Mouse (Mus musculus) kidney, embryonic 14.5 days (tissue): Measurements from ENCODE around the gene Tprgl. TPM values are rescaled to one million over a fixed set of nuclear protein-coding genes. Genes with fewer than 3 reads are reported as not detected.

ENCODE experiments used
- ATAC-seq: fragments of 200-750 bp; cut with Nextera tagmentation; 2 replicates; pipeline ENCODE4 v1.8.0; 2017; ENCODE audit warnings: moderate number of reproducible peaks, mild to moderate bottlenecking, moderate TSS enrichment, moderate library complexity; ENCODE audit not compliant: low FRiP score, low TSS enrichment
- H3K27ac ChIP-seq: fragments of 300-500 bp; sonication (generic); 2 replicates; pipeline ENCODE4 v1.5.1; 2014; ENCODE audit warnings: low read depth, mild to moderate bottlenecking, low read length, moderate library complexity, mixed read lengths
- H3K27me3 ChIP-seq: fragments of 300-500 bp; sonication (generic); 2 replicates; pipeline ENCODE4 v1.6.1; 2014; ENCODE audit warnings: mild to moderate bottlenecking, low read length; ENCODE audit not compliant: control insufficient read depth, insufficient read depth
- H3K36me3 ChIP-seq: fragments of 300-500 bp; sonication (generic); 2 replicates; pipeline ENCODE4 v1.6.1; 2014; ENCODE audit warnings: low read length, mixed read lengths; ENCODE audit not compliant: control insufficient read depth, insufficient read depth
- H3K4me1 ChIP-seq: fragments of 300-500 bp; sonication (generic); 2 replicates; pipeline ENCODE4 v1.6.1; 2014; ENCODE audit warnings: low read length, mixed read lengths; ENCODE audit not compliant: control insufficient read depth, insufficient read depth
- H3K4me2 ChIP-seq: fragments of 300-500 bp; sonication (generic); replicated peaks from 2 replicates; pipeline ENCODE4 v1.6.1; 2014; ENCODE audit warnings: low read depth, mild to moderate bottlenecking, low read length
- H3K4me3 ChIP-seq: fragments of 300-500 bp; sonication (generic); 2 replicates; pipeline ENCODE4 v1.5.1; 2014; ENCODE audit warnings: mild to moderate bottlenecking, low read length
- H3K9ac ChIP-seq: fragments of 300-500 bp; sonication (generic); 2 replicates; pipeline ENCODE4 v1.6.1; 2014; ENCODE audit warnings: low read depth, mild to moderate bottlenecking, low read length, moderate library complexity
- H3K9me3 ChIP-seq: fragments of 300-500 bp; sonication (generic); 2 replicates; pipeline ENCODE4 v1.6.1; 2016; ENCODE audit warnings: low read length; ENCODE audit not compliant: control insufficient read depth
- WGBS: fragments of 180-500 bp; shearing (Covaris S2); extraction: QIAGEN DNeasy Blood & Tissue Kit; methylation state at CpG from one replicate; pipeline ENCODE4 v1.1.7; 2014; 5-methylcytosine and 5-hydroxymethylcytosine counted together
- polyA plus RNA-seq: library from polyadenylated mRNA; unstranded; fragments of >200 nt; fragmentation: Nextera tagmentation; extraction: Ambion mirVana; gene quantifications from 2 replicates; pipeline ENCODE4 v1.2.1, GENCODE M21; 2014

Gene Tprgl
- polyA plus RNA-seq, result 98.2 and 124 TPM in 2 replicates

GRCm38 (mm10) chr4:154160538-154161390, at the start of gene Tprgl:
TSS of gene Tprgl (minus strand) at chr4:154160666.
- ATAC-seq, result peak; percentile 96
- no peaks in the 10 kb centered on the region for H3K27me3 ChIP-seq
- peaks cover 32% of the 10 kb centered on the region for H3K36me3 ChIP-seq
- H3K9ac ChIP-seq, result peak within 1 kb of the TSS; percentile 84
- WGBS, result 1% methylated on average over 75 of the region's 75 CpGs
- H3K9me3 ChIP-seq, result no peaks in the 10 kb centered on the region
- H3K4me2 ChIP-seq, result peak within 1 kb of the TSS; percentile 81
- H3K27ac ChIP-seq, result peak within 1 kb of the TSS; percentile 67; the same call in 1 of the 2 replicates
- H3K4me3 ChIP-seq, result peak within 1 kb of the TSS; percentile 93
- H3K4me1 ChIP-seq, result peaks cover 12% of the 10 kb centered on the region

- Histone ChIP-seq H3K36me3 (no peaks in the 10 kb centered on the region), H3K4me2 (no peak overlapping the region), H3K4me1 (peaks cover 6% of the 10 kb centered on the region; the same call in 1 of the 2 replicates), H3K4me3 (no peak overlapping the region), H3K9ac (no peak overlapping the region), H3K9me3 (no peaks in the 10 kb centered on the region), H3K27me3 (no peaks in the 10 kb centered on the region), H3K27ac (no peak overlapping the region)
- ATAC-seq, result no peak
- WGBS, result 20% methylated on average over 3 of the region's 3 CpGs
Observed at GRCm38 (mm10) chr4:154209825-154210224, 49.4 kb upstream of the Tprgl start.

- no peaks in the 10 kb centered on the region for H3K27me3 ChIP-seq
- no peaks in the 10 kb centered on the region for H3K9me3 ChIP-seq
- H3K4me2 ChIP-seq, result no peak overlapping the region
- 59% methylated on average over 6 of the region's 6 CpGs for WGBS
- H3K4me3 ChIP-seq, result no peak overlapping the region
- no peak overlapping the region for H3K9ac ChIP-seq
- H3K27ac ChIP-seq, result no peak overlapping the region
- H3K36me3 ChIP-seq, result no peaks in the 10 kb centered on the region
- H3K4me1 ChIP-seq, result peaks cover 6% of the 10 kb centered on the region; the same call in 1 of the 2 replicates
- ATAC-seq, result no peak
Observed at GRCm38 (mm10) chr4:154209054-154209453, 48.6 kb upstream of the Tprgl start.

GRCm38 (mm10) chr4:154207261-154207660, 46.8 kb upstream of the Tprgl start:
- 16% methylated on average over 5 of the region's 5 CpGs for WGBS
- Histone ChIP-seq H3K36me3 (no peaks in the 10 kb centered on the region), H3K4me1 (peaks cover 6% of the 10 kb centered on the region; the same call in 1 of the 2 replicates), H3K4me2 (no peak overlapping the region), H3K4me3 (no peak overlapping the region), H3K9ac (no peak overlapping the region), H3K9me3 (no peaks in the 10 kb centered on the region), H3K27ac (no peak overlapping the region), H3K27me3 (no peaks in the 10 kb centered on the region)
- ATAC-seq, result 0 out of 2 replicates have a peak, but pooled peaks have one; percentile 39

- no peaks in the 10 kb centered on the region for H3K36me3 ChIP-seq
- H3K9ac ChIP-seq, result no peak overlapping the region
- H3K4me2 ChIP-seq, result no peak overlapping the region
- H3K4me3 ChIP-seq, result no peak overlapping the region
- H3K4me1 ChIP-seq, result peaks cover 6% of the 10 kb centered on the region; the same call in 1 of the 2 replicates
- ATAC-seq, result no peak
- no peak overlapping the region for H3K27ac ChIP-seq
- H3K27me3 ChIP-seq, result no peaks in the 10 kb centered on the region
- H3K9me3 ChIP-seq, result no peaks in the 10 kb centered on the region
- whole genome bisulfite sequencing, result 75% methylated on average over 5 of the region's 5 CpGs
Observed at GRCm38 (mm10) chr4:154205392-154205791, 44.9 kb upstream of the Tprgl start.

GRCm38 (mm10) chr4:154204532-154204931, 44.1 kb upstream of the Tprgl start:
- 74% methylated on average over 7 of the region's 7 CpGs for WGBS
- H3K9ac ChIP-seq, result no peak overlapping the region
- ATAC-seq, result no peak

GRCm38 (mm10) chr4:154201511-154201910, 41.0 kb upstream of the Tprgl start:
- WGBS, result 62% methylated on average over 5 of the region's 5 CpGs
- H3K4me1 ChIP-seq, result peaks cover 6% of the 10 kb centered on the region
- no peak overlapping the region for H3K27ac ChIP-seq
- H3K9me3 ChIP-seq, result no peaks in the 10 kb centered on the region
- H3K36me3 ChIP-seq, result no peaks in the 10 kb centered on the region
- H3K27me3 ChIP-seq, result no peaks in the 10 kb centered on the region
- H3K4me3 ChIP-seq, result no peak overlapping the region
- no peak overlapping the region for H3K9ac ChIP-seq
- H3K4me2 ChIP-seq, result no peak overlapping the region
- ATAC-seq, result no peak

More at GRCm38 (mm10) chr4:154204532-154204931, 44.1 kb upstream of the Tprgl start:
- Histone ChIP-seq H3K4me3 (no peak overlapping the region), H3K36me3 (no peaks in the 10 kb centered on the region), H3K4me1 (0 out of 2 replicates have a peak, but pooled peaks cover 3% of the 10 kb centered on the region), H3K9me3 (no peaks in the 10 kb centered on the region), H3K4me2 (no peak overlapping the region), H3K27me3 (no peaks in the 10 kb centered on the region), H3K27ac (no peak overlapping the region)

GRCm38 (mm10) chr4:154198377-154198961, 38.0 kb upstream of the Tprgl start:
- Histone ChIP-seq H3K27ac (no peak overlapping the region), H3K9ac (no peak overlapping the region), H3K36me3 (no peaks in the 10 kb centered on the region), H3K4me1 (peaks cover 6% of the 10 kb centered on the region), H3K4me2 (no peak overlapping the region), H3K4me3 (no peak overlapping the region), H3K9me3 (peaks cover 7% of the 10 kb centered on the region), H3K27me3 (no peaks in the 10 kb centered on the region)
- ATAC-seq, result no peak
- 70% methylated on average over 7 of the region's 7 CpGs for WGBS

- Histone ChIP-seq H3K27me3 (no peaks in the 10 kb centered on the region), H3K4me2 (no peak overlapping the region), H3K9me3 (peaks cover 7% of the 10 kb centered on the region), H3K4me3 (no peak overlapping the region), H3K36me3 (no peaks in the 10 kb centered on the region), H3K4me1 (peaks cover 6% of the 10 kb centered on the region), H3K27ac (no peak overlapping the region), H3K9ac (no peak overlapping the region)
- no peak for ATAC-seq
- 69% methylated on average over 6 of the region's 6 CpGs for WGBS
Observed at GRCm38 (mm10) chr4:154197961-154198360, 37.5 kb upstream of the Tprgl start.
